In genomic region chr10:9732065-9732749, GRCm38 (mm10) we compare ENCODE assay signal across 8 mouse cellular contexts.
"Had no signal": no experiment of that assay in that cellular context is flagged by ENCODE, and none has a peak within 500 bp of the region (broad histone marks: within the 10 kb centered on the region; RNA-seq: fewer than 3 reads in every experiment).

No protein-coding gene starts in this region.

- H3K4me1 ChIP-seq: midbrain, embryonic 13.5 days had no signal

- H3K36me3 ChIP-seq: limb, embryonic 13.5 days; midbrain, embryonic 13.5 days had no signal

- DNase-seq: kidney, adult 9 months; left cerebral cortex, postnatal 4 days; lung, adult 18-20 months; right cerebral cortex, postnatal 25 days; thymus, postnatal 4 days had no signal

- H3K27me3 ChIP-seq: limb, embryonic 13.5 days; midbrain, embryonic 13.5 days had no signal

- H3K9ac ChIP-seq: limb, embryonic 13.5 days; liver, embryonic 14.5 days; midbrain, embryonic 13.5 days had no signal

- ATAC-seq: midbrain, embryonic 13.5 days had no signal

- H3K9me3 ChIP-seq: limb, embryonic 13.5 days; midbrain, embryonic 13.5 days had no signal

- H3K4me3 ChIP-seq: limb, embryonic 13.5 days; midbrain, embryonic 13.5 days had no signal

- H3K27ac ChIP-seq: limb, embryonic 13.5 days; liver, embryonic 14.5 days; midbrain, embryonic 13.5 days had no signal

- H3K4me2 ChIP-seq: limb, embryonic 13.5 days; midbrain, embryonic 13.5 days had no signal
